Mouse (Mus musculus) embryonic facial prominence, embryonic 15.5 days (tissue): ENCODE measurements around the gene Cep152. TPM values are rescaled to one million over a fixed set of nuclear protein-coding genes. Genes with fewer than 3 reads are reported as not detected.
A peak's percentile ranks its signal among the peaks of the same experiment; 100 is the strongest.

ENCODE experiments used
- ATAC-seq: fragments of 200-750 bp; cut with Nextera tagmentation; 2 replicates; pipeline ENCODE4 v1.8.0; 2017; ENCODE audit warnings: low read depth, moderate TSS enrichment; ENCODE audit not compliant: insufficient number of reproducible peaks, low FRiP score, low TSS enrichment
- H3K27ac ChIP-seq: fragments of 300-500 bp; sonication (generic); replicated peaks from 2 replicates; pipeline ENCODE4 v1.5.1; 2015; ENCODE audit warnings: mild to moderate bottlenecking, inconsistent platforms
- H3K27me3 ChIP-seq: fragments of 300-500 bp; sonication (generic); 2 replicates; pipeline ENCODE4 v1.6.1; 2015; ENCODE audit warnings: inconsistent platforms
- H3K36me3 ChIP-seq: fragments of 300-500 bp; sonication (generic); 2 replicates; pipeline ENCODE4 v1.6.1; 2015; ENCODE audit warnings: mild to moderate bottlenecking, inconsistent platforms
- H3K4me1 ChIP-seq: fragments of 300-500 bp; sonication (generic); 2 replicates; pipeline ENCODE4 v1.6.1; 2015; ENCODE audit warnings: inconsistent platforms
- H3K4me2 ChIP-seq: fragments of 300-500 bp; sonication (generic); replicated peaks from 2 replicates; pipeline ENCODE4 v1.6.1; 2015; ENCODE audit warnings: mild to moderate bottlenecking, inconsistent platforms
- H3K4me3 ChIP-seq: fragments of 300-500 bp; sonication (generic); replicated peaks from 2 replicates; pipeline ENCODE4 v1.5.1; 2015; ENCODE audit warnings: mild to moderate bottlenecking, inconsistent platforms
- H3K9ac ChIP-seq: fragments of 300-500 bp; sonication (generic); 2 replicates; pipeline ENCODE4 v1.6.1; 2015; ENCODE audit warnings: inconsistent platforms
- H3K9me3 ChIP-seq: fragments of 300-500 bp; sonication (generic); replicated peaks from 2 replicates; pipeline ENCODE4 v1.6.1; 2016; ENCODE audit warnings: inconsistent platforms
- WGBS: fragments of 180-500 bp; shearing (Covaris S2); methylation state at CpG from one replicate; pipeline ENCODE4 v1.1.7; 2015; 5-methylcytosine and 5-hydroxymethylcytosine counted together
- polyA plus RNA-seq: library from polyadenylated mRNA; unstranded; fragments of >200 nt; fragmentation: Nextera tagmentation; extraction: Ambion mirVana; gene quantifications from 2 replicates; pipeline ENCODE4 v1.2.1, GENCODE M21; 2015

The Cep152 gene
- polyA plus RNA-seq, 1 experiment from 2014 or later = 8.3 TPM

DNA sequence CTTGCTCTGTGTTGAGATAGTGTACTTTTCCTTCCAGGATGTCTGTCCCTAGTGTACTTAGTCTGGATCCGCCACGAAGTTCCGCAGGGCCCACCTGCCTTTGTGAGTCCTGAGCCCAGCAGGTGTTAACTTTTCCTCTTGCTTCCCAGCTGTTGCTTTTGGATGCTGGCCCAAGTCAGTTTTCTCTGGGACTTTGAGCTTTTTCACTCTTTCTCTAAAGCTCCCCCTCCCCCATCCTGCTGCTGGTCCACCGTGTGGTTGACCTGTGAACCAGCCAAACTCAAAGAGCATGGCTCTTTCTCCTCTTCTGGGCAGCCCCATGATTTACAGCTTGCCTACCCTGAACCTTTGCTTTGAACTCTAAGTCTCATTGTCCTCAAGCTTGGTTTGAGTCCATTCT is 1.6 kb upstream of the Cep152 start:
- Histone ChIP-seq H3K9ac (no peak overlapping the region), H3K4me3 (no peak overlapping the region), H3K9me3 (no peaks in the 10 kb centered on the region), H3K4me2 (no peak overlapping the region), H3K27me3 (no peaks in the 10 kb centered on the region), H3K27ac (no peak overlapping the region), H3K4me1 (peaks cover 18% of the 10 kb centered on the region), H3K36me3 (no peaks in the 10 kb centered on the region)
- ATAC-seq = no peak
- 88% methylated on average over 4 of the region's 4 CpGs for WGBS

DNA sequence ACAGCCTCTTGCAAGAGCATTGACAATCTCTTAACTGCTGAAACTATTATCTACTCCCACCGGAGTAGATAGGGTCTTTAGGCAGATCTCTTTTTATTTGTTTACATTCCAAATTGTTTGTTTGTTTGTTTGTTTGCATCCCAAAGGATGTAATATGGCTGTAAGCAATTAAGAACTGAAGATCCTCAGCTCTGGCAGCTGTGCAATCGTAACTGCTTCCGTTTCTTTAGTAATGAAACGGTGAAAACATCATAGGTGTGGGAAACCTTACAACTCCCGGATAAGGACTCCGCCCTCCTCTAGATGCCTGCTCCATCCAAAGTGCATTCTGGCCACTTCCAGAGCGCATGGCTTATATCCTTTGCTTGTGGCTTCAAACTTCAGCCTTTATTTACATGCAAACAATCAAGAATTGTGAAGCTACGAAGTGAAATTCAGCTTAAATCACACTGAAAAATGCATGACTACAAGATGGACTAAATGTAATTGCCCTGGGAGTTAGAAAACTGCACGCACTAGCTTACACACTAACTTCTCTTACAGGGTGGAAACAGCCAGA is 707 bp downstream of the Cep152 start:
- Histone ChIP-seq H3K36me3 (0 out of 2 replicates have a peak, but pooled peaks cover 5% of the 10 kb centered on the region), H3K4me3 (peak overlapping the region; percentile 92), H3K9ac (peak overlapping the region; percentile 78), H3K4me2 (peak overlapping the region; percentile 71), H3K27ac (peak overlapping the region; percentile 39; the same call in 1 of the 2 replicates), H3K9me3 (no peaks in the 10 kb centered on the region), H3K4me1 (peaks cover 18% of the 10 kb centered on the region), H3K27me3 (no peaks in the 10 kb centered on the region)
- ATAC-seq = no peak
- WGBS = 10% methylated on average over 9 of the region's 9 CpGs

DNA sequence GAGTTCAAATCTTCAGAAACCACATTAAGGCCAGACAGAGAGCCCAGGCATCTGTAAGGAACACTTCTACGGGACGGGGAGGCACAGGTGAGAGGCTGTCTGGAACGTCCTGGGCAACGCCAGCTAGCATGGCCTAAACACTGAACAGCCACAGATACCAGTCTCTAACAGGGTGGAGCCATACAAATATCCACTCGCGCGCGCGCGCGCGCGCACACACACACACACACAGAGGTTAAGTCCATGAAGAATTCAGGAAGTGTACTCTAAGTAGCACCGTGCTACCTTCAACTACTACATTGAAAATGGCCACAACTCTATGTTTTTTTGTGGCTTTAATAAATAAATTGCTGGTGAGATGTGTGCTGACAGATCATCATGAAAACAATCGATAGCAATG is 1.7 kb downstream of the Cep152 start:
- 91% methylated on average over 15 of the region's 15 CpGs for WGBS
- peaks cover 18% of the 10 kb centered on the region for H3K4me1 ChIP-seq
- H3K4me2 ChIP-seq = no peak overlapping the region; the same call in 1 of the 2 replicates
- H3K27me3 ChIP-seq = no peaks in the 10 kb centered on the region
- H3K36me3 ChIP-seq = peaks cover 9% of the 10 kb centered on the region
- no peak for ATAC-seq
- no peaks in the 10 kb centered on the region for H3K9me3 ChIP-seq
- no peak overlapping the region for H3K27ac ChIP-seq
- H3K4me3 ChIP-seq = 0 out of 2 replicates have a peak overlapping the region, but pooled peaks have one; percentile 92
- H3K9ac ChIP-seq = no peak overlapping the region

DNA sequence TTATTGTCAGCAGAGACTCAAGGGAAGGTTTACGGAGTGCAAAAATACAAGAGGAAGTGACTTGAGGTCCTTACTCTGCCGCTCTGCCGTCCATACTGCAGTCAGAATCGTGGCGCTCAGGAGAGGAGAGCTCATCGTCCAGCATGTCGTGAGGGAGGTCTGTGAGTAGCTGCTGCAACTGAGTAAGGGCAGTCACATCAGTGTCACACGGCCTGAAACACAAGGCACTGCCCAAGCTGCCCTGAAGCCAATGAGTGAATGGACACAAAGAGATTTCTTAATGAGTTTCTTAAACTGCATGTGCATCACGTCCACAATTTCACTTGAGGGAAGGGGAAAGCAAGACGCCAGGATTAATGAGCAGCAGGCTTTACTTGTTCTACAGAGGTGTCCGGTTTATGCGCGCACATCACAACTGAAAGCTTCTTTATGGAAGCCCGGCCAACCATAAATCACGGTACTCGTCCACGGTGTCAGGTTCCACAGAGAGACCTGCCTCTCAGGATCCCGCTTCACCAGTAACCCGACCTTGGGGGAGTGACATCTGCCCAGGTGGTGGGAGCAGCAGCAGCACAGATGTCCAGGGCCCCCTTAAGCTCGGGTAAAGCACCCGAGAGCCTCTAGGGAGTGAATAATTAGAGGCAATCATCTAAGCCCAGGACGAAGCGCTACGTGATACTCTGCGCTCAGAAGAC is 4.6 kb downstream of the Cep152 start:
- peaks cover 28% of the 10 kb centered on the region for H3K36me3 ChIP-seq
- H3K4me3 ChIP-seq = no peak overlapping the region
- no peaks in the 10 kb centered on the region for H3K9me3 ChIP-seq
- H3K27ac ChIP-seq = no peak overlapping the region; the same call in 1 of the 2 replicates
- H3K9ac ChIP-seq = no peak overlapping the region
- H3K27me3 ChIP-seq = no peaks in the 10 kb centered on the region
- 45% methylated on average over 25 of the region's 25 CpGs for WGBS
- H3K4me2 ChIP-seq = no peak overlapping the region
- H3K4me1 ChIP-seq = peaks cover 17% of the 10 kb centered on the region
- ATAC-seq = peak; percentile 35

DNA sequence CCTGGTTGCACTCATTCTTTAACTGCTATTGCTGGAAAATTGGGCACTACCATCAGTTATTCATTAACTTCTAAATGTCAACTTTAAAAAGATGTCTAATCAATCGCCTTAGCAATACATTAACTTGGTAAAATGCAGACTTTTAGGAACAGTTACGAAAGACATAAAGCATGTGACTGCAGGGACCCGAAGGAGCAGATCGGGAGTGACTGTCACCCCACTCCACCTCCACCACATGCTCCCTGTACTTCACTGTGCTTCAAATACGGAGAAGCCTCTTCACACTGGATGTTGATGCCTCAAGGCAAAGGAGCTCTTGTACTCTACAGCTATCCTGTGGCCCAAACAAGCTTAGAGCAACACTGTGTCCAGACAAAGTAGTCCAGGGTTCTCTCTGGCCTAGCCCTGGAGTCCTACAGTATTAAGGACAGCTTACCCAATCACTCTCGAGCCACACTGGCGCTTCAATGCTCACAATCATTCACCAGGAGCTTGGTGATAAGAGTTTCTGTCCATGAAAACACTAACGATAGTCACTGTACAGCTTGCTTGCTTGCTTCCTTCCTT is 9.0 kb downstream of the Cep152 start:
- Histone ChIP-seq H3K4me1 (no peaks in the 10 kb centered on the region), H3K9ac (no peak overlapping the region), H3K9me3 (no peaks in the 10 kb centered on the region), H3K27ac (no peak overlapping the region), H3K4me2 (no peak overlapping the region), H3K27me3 (no peaks in the 10 kb centered on the region), H3K36me3 (peaks cover 54% of the 10 kb centered on the region), H3K4me3 (no peak overlapping the region)
- 78% methylated on average over 8 of the region's 8 CpGs for WGBS
- ATAC-seq = no peak

DNA sequence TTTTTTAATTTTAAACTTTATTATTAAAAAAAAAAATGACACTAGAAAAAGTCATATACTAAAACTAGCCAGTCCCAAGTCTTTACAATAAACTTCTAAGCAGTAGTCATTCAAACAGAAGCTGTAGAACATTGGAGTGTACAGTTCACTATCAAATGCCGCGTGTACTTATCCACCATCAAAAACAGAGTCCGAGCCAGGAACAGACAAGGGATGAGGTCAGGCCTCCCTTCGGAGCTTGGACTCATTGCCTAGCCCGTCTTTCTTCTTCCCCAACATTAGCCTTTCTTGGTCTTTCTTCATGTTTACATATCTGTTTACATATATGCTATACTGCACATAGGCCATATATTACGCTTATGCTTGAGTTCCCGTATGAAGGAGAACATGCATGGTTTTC is 9.5 kb downstream of the Cep152 start:
- peaks cover 57% of the 10 kb centered on the region for H3K36me3 ChIP-seq
- 96% methylated on average over 7 of the region's 7 CpGs for WGBS
- H3K4me1 ChIP-seq = no peaks in the 10 kb centered on the region
- no peak overlapping the region for H3K4me3 ChIP-seq
- H3K9me3 ChIP-seq = no peaks in the 10 kb centered on the region
- H3K9ac ChIP-seq = no peak overlapping the region
- no peaks in the 10 kb centered on the region for H3K27me3 ChIP-seq
- no peak overlapping the region for H3K4me2 ChIP-seq
- no peak for ATAC-seq
- H3K27ac ChIP-seq = no peak overlapping the region

DNA sequence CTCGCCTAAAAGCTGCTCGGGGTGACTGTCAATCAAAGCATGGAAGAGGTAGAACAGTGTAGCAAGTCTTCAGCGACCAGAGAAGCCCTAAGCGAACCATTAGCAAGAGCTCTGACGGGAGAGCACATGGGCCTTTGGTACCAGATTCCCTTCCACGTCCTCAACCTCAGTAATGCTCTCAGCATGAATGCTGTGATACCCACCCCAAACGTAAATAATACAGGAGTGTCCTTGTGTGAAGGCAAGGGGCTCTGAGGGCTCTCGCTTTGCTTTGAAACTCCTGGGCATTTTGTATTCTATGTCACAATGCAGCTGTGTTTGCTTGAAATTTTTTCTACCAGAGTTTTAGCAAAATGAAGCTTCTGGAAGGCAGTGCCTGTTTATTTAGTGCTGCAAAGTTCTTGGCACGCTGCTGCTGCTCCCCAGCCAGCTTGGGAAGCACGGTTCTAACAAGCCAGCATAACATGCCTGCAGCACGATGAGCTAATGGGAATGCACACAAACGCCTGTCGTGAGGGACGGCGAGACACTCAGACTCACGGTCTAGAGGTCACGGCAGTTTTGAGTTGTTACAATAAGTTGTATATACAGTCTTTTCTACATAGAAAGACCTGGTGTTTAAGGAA is 18.6 kb downstream of the Cep152 start:
- H3K27me3 ChIP-seq = no peaks in the 10 kb centered on the region
- 67% methylated on average over 17 of the region's 17 CpGs for WGBS
- H3K4me1 ChIP-seq = no peaks in the 10 kb centered on the region
- H3K36me3 ChIP-seq = peaks cover 45% of the 10 kb centered on the region
- ATAC-seq = no peak
- no peak overlapping the region for H3K4me3 ChIP-seq
- no peak overlapping the region for H3K4me2 ChIP-seq
- peak overlapping the region; percentile 68 for H3K27ac ChIP-seq
- no peaks in the 10 kb centered on the region for H3K9me3 ChIP-seq
- H3K9ac ChIP-seq = no peak overlapping the region

DNA sequence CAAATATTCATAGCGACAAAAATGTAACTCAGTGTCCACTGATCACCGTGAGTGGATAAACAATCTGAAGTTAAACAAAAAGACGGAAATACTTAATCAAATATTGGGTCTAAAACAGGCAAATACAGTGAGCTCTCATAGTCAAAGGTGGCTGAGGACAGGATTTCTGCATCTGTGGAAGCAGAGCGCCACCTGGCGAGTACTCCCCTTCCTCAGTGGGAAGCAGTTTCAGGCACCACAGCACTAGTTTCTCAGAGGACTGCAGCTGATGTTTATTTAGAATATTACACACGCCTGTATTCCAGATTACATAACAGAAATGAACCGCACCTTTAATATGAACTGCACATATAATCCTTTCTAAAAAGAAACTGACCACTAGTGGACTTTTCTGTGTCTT is 20.3 kb downstream of the Cep152 start:
- Histone ChIP-seq H3K4me2 (no peak overlapping the region), H3K27me3 (no peaks in the 10 kb centered on the region), H3K4me1 (no peaks in the 10 kb centered on the region), H3K27ac (no peak overlapping the region), H3K4me3 (no peak overlapping the region), H3K9me3 (no peaks in the 10 kb centered on the region), H3K36me3 (peaks cover 50% of the 10 kb centered on the region), H3K9ac (no peak overlapping the region)
- WGBS = 61% methylated on average over 7 of the region's 7 CpGs
- ATAC-seq = no peak

DNA sequence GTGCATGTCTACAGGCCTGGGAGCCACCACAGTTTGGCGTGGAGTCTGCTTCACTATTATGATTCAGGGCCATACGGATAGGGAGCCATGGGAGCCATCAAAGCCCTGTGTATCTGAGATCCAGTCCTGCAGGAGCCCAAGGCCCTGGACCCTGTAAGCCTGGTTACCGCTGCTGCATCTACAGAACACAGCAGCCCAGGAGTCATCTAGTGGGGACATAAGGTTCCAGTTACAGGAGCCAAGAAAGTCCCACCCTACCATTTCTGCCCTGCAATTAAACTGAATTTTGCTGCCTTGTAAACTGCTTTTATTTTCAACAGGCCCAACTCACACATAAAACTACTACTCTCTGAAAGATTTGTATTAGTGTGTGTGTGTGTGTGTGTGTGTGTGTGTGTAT is 21.9 kb downstream of the Cep152 start:
- Histone ChIP-seq H3K36me3 (peaks cover 52% of the 10 kb centered on the region), H3K4me1 (no peaks in the 10 kb centered on the region), H3K4me3 (no peak overlapping the region), H3K9ac (no peak overlapping the region), H3K27ac (no peak overlapping the region), H3K9me3 (no peaks in the 10 kb centered on the region), H3K4me2 (no peak overlapping the region), H3K27me3 (no peaks in the 10 kb centered on the region)
- WGBS = 76% methylated on average over 3 of the region's 3 CpGs
- ATAC-seq = no peak

DNA sequence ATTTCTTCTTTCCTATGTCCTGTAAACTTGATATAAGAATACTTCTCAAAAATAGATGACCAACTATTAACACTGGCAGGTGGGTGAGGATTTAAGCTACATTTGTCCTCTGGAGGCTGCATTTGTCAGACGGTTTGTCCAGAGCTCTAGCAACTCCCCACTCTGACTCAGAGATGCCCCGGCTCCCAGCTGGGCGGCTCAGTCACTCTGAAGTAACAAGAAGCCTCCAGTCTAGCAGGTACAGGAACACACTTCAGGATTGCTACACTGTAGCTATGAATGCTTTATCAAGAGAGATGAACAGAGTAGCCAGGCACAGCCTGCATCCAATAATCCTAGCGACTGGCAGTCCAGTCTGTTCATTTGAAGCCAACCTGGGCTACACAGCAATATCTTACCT is 26.0 kb downstream of the Cep152 start:
- Histone ChIP-seq H3K27me3 (no peaks in the 10 kb centered on the region), H3K4me3 (no peak overlapping the region), H3K4me1 (no peaks in the 10 kb centered on the region), H3K9ac (no peak overlapping the region), H3K27ac (no peak overlapping the region; the same call in 1 of the 2 replicates), H3K9me3 (no peaks in the 10 kb centered on the region), H3K4me2 (no peak overlapping the region), H3K36me3 (peaks cover 56% of the 10 kb centered on the region)
- WGBS = 82% methylated on average over 4 of the region's 4 CpGs
- ATAC-seq = no peak

DNA sequence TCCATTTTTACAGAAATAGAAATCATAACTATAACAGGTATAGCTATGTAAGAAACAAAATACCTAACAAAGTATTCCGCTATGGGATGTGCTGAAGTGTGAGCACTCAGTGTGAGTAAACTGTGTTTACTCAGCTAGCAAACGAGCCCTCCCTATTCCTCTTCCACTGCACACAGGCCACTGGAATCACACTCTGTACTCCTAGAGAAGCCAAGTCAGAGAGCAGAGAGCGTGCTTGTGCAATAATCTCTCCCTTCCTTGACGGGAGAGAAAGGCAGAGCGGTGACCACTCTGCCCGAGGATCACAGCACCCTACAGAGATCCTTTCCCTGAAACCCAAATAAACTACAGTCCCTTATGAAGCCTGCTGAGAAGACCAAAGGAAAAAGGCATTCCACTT is 26.7 kb downstream of the Cep152 start:
- Histone ChIP-seq H3K4me1 (no peaks in the 10 kb centered on the region), H3K4me3 (no peak overlapping the region), H3K9ac (no peak overlapping the region), H3K36me3 (peaks cover 53% of the 10 kb centered on the region), H3K9me3 (no peaks in the 10 kb centered on the region), H3K4me2 (no peak overlapping the region), H3K27me3 (no peaks in the 10 kb centered on the region), H3K27ac (no peak overlapping the region)
- ATAC-seq = no peak
- WGBS = 83% methylated on average over 6 of the region's 6 CpGs
